Mouse (Mus musculus) ES-E14 (cell line): Measurements from ENCODE around the gene Ehbp1l1.

Experiments used
- CHD2 ChIP-seq: IDR thresholded peaks from 2 replicates; pipeline ENCODE4 v1.6.1; 2014; ENCODE audit warnings: mild to moderate bottlenecking, low read depth, low read length, inconsistent platforms
- HCFC1 ChIP-seq: IDR thresholded peaks from 2 replicates; pipeline ENCODE4 v1.6.1; 2012; ENCODE audit warnings: low read length, inconsistent platforms, borderline replicate concordance; ENCODE audit not compliant: insufficient read depth

GRCm38 (mm10) chr19:5742241-5742641 lies 16.1 kb upstream of the Ehbp1l1 start:
- no peak for TF ChIP-seq HCFC1
- TF ChIP-seq CHD2 = no peak
